Mouse (Mus musculus) bone marrow, adult 2 months (tissue): ENCODE measurements around the gene Ttc21b.

Experiments used
- CTCF ChIP-seq: fragments of 200-500 bp; IDR thresholded peaks from 2 replicates; pipeline ENCODE4 v1.5.1; 2011; ENCODE audit warnings: low read length, control low read depth; ENCODE audit not compliant: control insufficient read depth, insufficient read depth
- POLR2A ChIP-seq: fragments of 200-500 bp; IDR thresholded peaks from 2 replicates; pipeline ENCODE4 v1.6.1; 2011; ENCODE audit warnings: low read depth, mild to moderate bottlenecking, control low read depth, low read length, borderline replicate concordance; ENCODE audit not compliant: control insufficient read depth

- no peak for TF ChIP-seq CTCF
- no peak for TF ChIP-seq POLR2A
Measured at GRCm38 (mm10) chr2:66148654-66149230, 107.7 kb downstream of the Ttc21b start.
